29 mouse cellular contexts compared by ENCODE assay signal in the genomic region with DNA sequence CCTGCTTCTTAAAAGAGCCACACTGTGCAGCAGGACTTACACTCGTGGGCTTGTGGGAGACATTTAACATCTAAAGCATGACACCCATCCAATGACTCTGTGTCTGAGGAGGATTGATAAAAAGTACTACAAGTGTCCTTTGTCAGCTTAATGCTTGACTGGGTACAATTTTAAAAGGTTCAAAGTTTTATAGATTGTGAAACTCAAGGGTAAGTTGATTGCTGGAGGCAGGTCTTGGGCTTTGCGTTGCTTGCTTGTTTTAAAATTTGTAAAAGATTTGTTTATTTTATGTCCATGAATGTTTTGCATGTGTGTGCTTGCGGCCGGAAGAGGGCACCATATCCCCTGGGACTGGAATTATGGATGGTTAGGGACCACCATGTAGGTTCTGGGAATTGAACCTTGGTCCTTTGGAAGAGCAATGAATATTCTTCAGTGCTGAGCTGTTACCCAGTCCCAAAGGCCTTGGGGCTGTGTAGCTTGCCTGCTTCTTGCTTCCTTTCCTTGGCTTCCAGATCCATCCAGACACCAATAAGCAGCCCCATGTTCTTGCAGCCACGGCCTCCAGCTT. TPM values are rescaled to one million over a fixed set of nuclear protein-coding genes. Genes with fewer than 3 reads are reported as not detected.
DNase-seq lines count a peak whose midpoint lies in the region; ATAC-seq and TF ChIP-seq lines count a peak whose summit lies in the region.
"Had no signal": no experiment of that assay in that cellular context is flagged by ENCODE, and none has a peak within 500 bp of the region (broad histone marks: within the 10 kb centered on the region; RNA-seq: fewer than 3 reads in every experiment).

No protein-coding gene starts in this region.

- H3K36me3 ChIP-seq in heart, embryonic 10.5 days = no peaks in the 10 kb centered on the region
- no peaks in the 10 kb centered on the region for H3K36me3 ChIP-seq in G1E (replicated peaks)
- no peaks in the 10 kb centered on the region for H3K36me3 ChIP-seq in liver, embryonic 13.5 days
- H3K36me3 ChIP-seq: hindbrain, embryonic 12.5 days; neural tube, embryonic 15.5 days had no signal

- H3K4me2 ChIP-seq in liver, embryonic 13.5 days = peak overlapping the region; percentile 45
- H3K4me2 ChIP-seq: hindbrain, embryonic 12.5 days; midbrain, embryonic 11.5 days; neural tube, embryonic 15.5 days had no signal

- ATAC-seq in G1E (ENCODE audit: extremely low read depth, insufficient number of reproducible peaks, low FRiP score, poor library complexity, severe bottlenecking) = peak; percentile 32; the same call in 1 of the 2 replicates
- ATAC-seq in common myeloid progenitor, adult 5-6 weeks (replicated peaks; ENCODE audit: low read depth, poor library complexity, severe bottlenecking) = 0 out of 2 replicates have a peak, but pooled peaks have one; percentile 15
- peak; percentile 30 for ATAC-seq in liver, embryonic 13.5 days (ENCODE audit: low read depth)
- ATAC-seq: Patski had no signal

- 0 out of 2 replicates have a peak, but pooled peaks cover 5% of the 10 kb centered on the region for H3K4me1 ChIP-seq in heart, embryonic 10.5 days
- peaks cover 91% of the 10 kb centered on the region for H3K4me1 ChIP-seq in G1E (ENCODE audit: insufficient read depth, low read depth, low read length)
- H3K4me1 ChIP-seq in liver, embryonic 13.5 days (replicated peaks) = peaks cover 94% of the 10 kb centered on the region

- 81% methylated on average over 5 of the region's 5 CpGs for WGBS in heart, embryonic 10.5 days
- 72% methylated on average over 5 of the region's 5 CpGs for WGBS in liver, embryonic 13.5 days (ENCODE audit: insufficient replicate concordance)

- TF ChIP-seq CTCF in G1E (IDR thresholded peaks at IDR 0.05; ENCODE audit: low read depth, low read length) = no peak
- TF ChIP-seq CTCF in left cerebral cortex, adult 2 months (IDR thresholded peaks at IDR 0.05) = no peak

- H3K27ac ChIP-seq in heart, embryonic 10.5 days = peak overlapping the region; percentile 72
- peak overlapping the region; percentile 97 for H3K27ac ChIP-seq in liver, embryonic 13.5 days
- no peak overlapping the region for H3K27ac ChIP-seq in left cerebral cortex, adult 2 months
- H3K27ac ChIP-seq: heart, adult 2 months; hindbrain, embryonic 12.5 days; kidney, postnatal 0 days; neural tube, embryonic 15.5 days; stomach, postnatal 0 days had no signal

- intact Hi-C loops in left cerebral cortex, adult 2 months (cut with DNase I) = loop anchor here (5.0 kb wide), 2 partner anchors 73 to 237 kb away; no protein-coding TSS in a partner anchor

- no peak overlapping the region for H3K4me3 ChIP-seq in heart, embryonic 10.5 days
- peak overlapping the region; percentile 37; the same call in 1 of the 2 replicates for H3K4me3 ChIP-seq in G1E (ENCODE audit: low read depth, low read length)
- H3K4me3 ChIP-seq in liver, embryonic 13.5 days (replicated peaks) = no peak overlapping the region
- no peak overlapping the region for H3K4me3 ChIP-seq in left cerebral cortex, adult 2 months
- H3K4me3 ChIP-seq: heart, adult 2 months; hindbrain, embryonic 12.5 days; neural tube, embryonic 15.5 days had no signal

- no peak for DNase-seq in heart, embryonic 10.5 days (ENCODE audit: low spot score)
- no peak for DNase-seq in heart, adult 8-10 months (ENCODE audit: low spot score)
- peak; percentile 32 for DNase-seq in G1E (ENCODE audit: low spot score)
- DNase-seq in liver, embryonic 13.5 days = no peak
- DNase-seq in retina, embryonic 14.5 days (ENCODE audit: low spot score) = no peak
- no peak for DNase-seq in adrenal gland, postnatal 36 days
- no peak for DNase-seq in left cerebral cortex, adult 2 months (ENCODE audit: extremely low spot score in 1 of 2, low spot score in 2 of 2)
- DNase-seq: cerebellum, adult 18-20 months; cerebellum, postnatal 25 days; embryo, embryonic 11 days; gastrocnemius, postnatal 36 days; heart, adult 2 months; heart, postnatal 14 days; kidney, adult 11 months; lung, adult 18-20 months; lung, postnatal 14 days had no signal

- H3K9ac ChIP-seq in liver, embryonic 13.5 days = peak overlapping the region; percentile 66
- H3K9ac ChIP-seq: hindbrain, embryonic 12.5 days; neural tube, embryonic 15.5 days had no signal

- no peaks in the 10 kb centered on the region for H3K9me3 ChIP-seq in heart, embryonic 10.5 days
- H3K9me3 ChIP-seq in G1E (replicated peaks) = peaks cover 9% of the 10 kb centered on the region
- no peaks in the 10 kb centered on the region for H3K9me3 ChIP-seq in liver, embryonic 13.5 days (replicated peaks)
- H3K9me3 ChIP-seq: hindbrain, embryonic 12.5 days; neural tube, embryonic 15.5 days had no signal

- H3K27me3 ChIP-seq in heart, embryonic 10.5 days (ENCODE audit: insufficient read depth, poor library complexity, severe bottlenecking) = no peaks in the 10 kb centered on the region
- H3K27me3 ChIP-seq in G1E (ENCODE audit: insufficient read depth, low read length) = no peaks in the 10 kb centered on the region
- H3K27me3 ChIP-seq in liver, embryonic 13.5 days = no peaks in the 10 kb centered on the region
- H3K27me3 ChIP-seq: hindbrain, embryonic 12.5 days; neural tube, embryonic 15.5 days had no signal

RNA-seq across cellular contexts. Expression of gene Fcnb, which starts 19.5 kb away (rescaled TPM):
- polyA plus RNA-seq in heart, embryonic 10.5 days (2016; fragmentation: Nextera tagmentation; extraction: Ambion mirVana) = not detected in 2 replicates
- not detected for total RNA-seq in heart, adult 8-10 months (2022)
- total RNA-seq in G1E (2014; fragmentation: Nextera tagmentation) = not detected in 2 replicates
- total RNA-seq in G1E (2017) = not detected in 2 replicates
- polyA plus RNA-seq in G1E (2012) = not detected in 2 replicates
- 4.8 and 5.1 TPM in 2 replicates for total RNA-seq in common myeloid progenitor, adult 5-6 weeks (2017)
- polyA plus RNA-seq in liver, embryonic 13.5 days (2015; fragmentation: Nextera tagmentation; extraction: Ambion mirVana) = 10.6 and 13.1 TPM in 2 replicates
- total RNA-seq in adrenal gland, postnatal 36 days (2021) = not detected
- not detected for total RNA-seq in left cerebral cortex, adult 2 months (2021)
- total RNA-seq: adrenal gland, adult 18-20 months; gastrocnemius, postnatal 36 days; heart, adult 2 months; heart, postnatal 14 days; layer of hippocampus, adult 18-20 months; layer of hippocampus, postnatal 14 days; left cerebral cortex, postnatal 10 days; midbrain, postnatal 0 days had no signal
- polyA plus RNA-seq: heart, adult 2 months; kidney, postnatal 0 days; midbrain, postnatal 0 days; neural tube, embryonic 15.5 days; Patski; urinary bladder, adult 2 months had no signal
